Mouse (Mus musculus): ENCODE results near the gene Sparc.

DNA sequence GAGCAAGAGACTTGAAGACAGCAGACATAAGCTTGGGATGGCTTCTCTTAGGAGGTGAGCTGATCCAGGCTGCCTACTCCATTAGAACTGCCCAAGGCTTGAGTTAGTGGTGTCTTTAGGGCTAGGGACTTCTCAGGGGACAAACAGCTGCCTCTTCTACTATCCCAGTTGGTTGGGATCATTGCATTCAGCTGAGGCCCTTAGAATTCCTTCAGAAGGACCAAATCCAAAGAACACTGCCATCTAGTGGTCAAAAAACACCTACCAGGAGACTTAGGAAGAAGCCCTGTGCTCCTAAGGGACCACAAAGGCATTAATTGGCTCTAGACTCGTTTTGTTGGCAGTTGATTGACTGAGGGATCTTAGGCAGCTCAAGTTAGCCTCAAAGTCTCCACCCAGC, 21.8 kb upstream of the Sparc start:
- TF ChIP-seq CTCF (IDR thresholded peaks at IDR 0.05; ENCODE audit: extremely low read depth, insufficient read length, insufficient replicate concordance, low read depth, low read length) = peak; percentile 32; the same call in 1 of the 2 replicates
- no peak for TF ChIP-seq POLR2A (IDR thresholded peaks at IDR 0.05; ENCODE audit: low read depth, low read length)

Data from small intestine, adult 2 months (tissue).